Mouse (Mus musculus): ENCODE measurements around the gene Gm3696. TPM values are rescaled to one million over a fixed set of nuclear protein-coding genes. Genes with fewer than 3 reads are reported as not detected.
"Not testable (repeated sequence)": the region's sequence is repeated elsewhere in the genome, so short reads cannot be mapped to it uniquely, and the experiment has no call there.

Gene Gm3696
- total RNA-seq (2015), result 0.42 TPM in 1 of 2 replicates, not detected in the other
- not detected in 2 replicates for total RNA-seq (2017)

GRCm38 (mm10) chr14:7100521-7100920, at the start of gene Gm3696:
TSS of gene Gm3696 (minus strand) at chr14:7100621.
- ATAC-seq (replicated peaks; ENCODE audit: poor library complexity), result not testable (repeated sequence)

GRCm38 (mm10) chr14:7125312-7125711, 24.9 kb upstream of the Gm3696 start, which contains the start of gene Gm6676:
TSS of gene Gm6676 (minus strand) at chr14:7125412.
- ATAC-seq (replicated peaks; ENCODE audit: poor library complexity), result not testable (repeated sequence)

- not testable (repeated sequence) for ATAC-seq (replicated peaks; ENCODE audit: poor library complexity)
Measured at GRCm38 (mm10) chr14:7105124-7105802, 4.8 kb upstream of the Gm3696 start.

- not testable (repeated sequence) for ATAC-seq (replicated peaks; ENCODE audit: poor library complexity)
Measured at GRCm38 (mm10) chr14:7044870-7045269, 55.6 kb downstream of the Gm3696 start, which contains the start of gene Gm3685. TSS of gene Gm3685 (minus strand) at chr14:7044970.

Other genes starting within 250 kb of the Gm3696 start
- gene Gm3667, start 210.7 kb downstream of the Gm3696 start, total RNA-seq (2015), result not detected in 2 replicates
- gene Gm3667, start 210.7 kb downstream of the Gm3696 start, total RNA-seq (2017), result not detected in 2 replicates
- not detected in 2 replicates for gene Gm6356, start 126.8 kb downstream of the Gm3696 start, total RNA-seq (2015)
- not detected in 2 replicates for gene Gm6356, start 126.8 kb downstream of the Gm3696 start, total RNA-seq (2017)
- gene Gm10406, start 73.2 kb downstream of the Gm3696 start, total RNA-seq (2015), result 0.07 TPM in 1 of 2 replicates, not detected in the other
- gene Gm10406, start 73.2 kb downstream of the Gm3696 start, total RNA-seq (2017), result not detected in 2 replicates
- gene Gm3685, start 55.7 kb downstream of the Gm3696 start, total RNA-seq (2015), result not detected in 2 replicates
- gene Gm3685, start 55.7 kb downstream of the Gm3696 start, total RNA-seq (2017), result not detected in 2 replicates
- not detected in 2 replicates for gene Gm6676, start 24.8 kb upstream of the Gm3696 start, total RNA-seq (2015)
- not detected in 2 replicates for gene Gm6676, start 24.8 kb upstream of the Gm3696 start, total RNA-seq (2017)
- 0.64 TPM in 1 of 2 replicates, not detected in the other for gene Gm3512, start 73.9 kb upstream of the Gm3696 start, total RNA-seq (2015)
- gene Gm3512, start 73.9 kb upstream of the Gm3696 start, total RNA-seq (2017), result 0.81 and 0.83 TPM in 2 replicates
- not detected in 2 replicates for gene Gm16434, start 93.9 kb upstream of the Gm3696 start, total RNA-seq (2015)
- gene Gm16434, start 93.9 kb upstream of the Gm3696 start, total RNA-seq (2017), result not detected in 2 replicates
- gene Gm3727, start 164.1 kb upstream of the Gm3696 start, total RNA-seq (2015), result not detected in 2 replicates
- gene Gm3727, start 164.1 kb upstream of the Gm3696 start, total RNA-seq (2017), result not detected in 2 replicates
- 0.10 TPM in 1 of 2 replicates, not detected in the other for gene Gm3739, start 214.4 kb upstream of the Gm3696 start, total RNA-seq (2015)
- gene Gm3739, start 214.4 kb upstream of the Gm3696 start, total RNA-seq (2017), result 0.21 TPM in 1 of 2 replicates, not detected in the other
- not detected in 2 replicates for gene Gm5797, start 231.8 kb upstream of the Gm3696 start, total RNA-seq (2015)
- gene Gm5797, start 231.8 kb upstream of the Gm3696 start, total RNA-seq (2017), result not detected in 2 replicates